Mouse (Mus musculus) adrenal gland, adult (tissue): Measurements from ENCODE around the gene Fth1.

Source experiments
- DNase-seq, 2 experiments: peaks; one replicate each; pipeline ENCODE4 v3.0.0; 2022 to 2023; ENCODE audit warnings: low spot score in 1 of 2; ENCODE audit not compliant: inconsistent age in 2 of 2

The Fth1 gene

DNA sequence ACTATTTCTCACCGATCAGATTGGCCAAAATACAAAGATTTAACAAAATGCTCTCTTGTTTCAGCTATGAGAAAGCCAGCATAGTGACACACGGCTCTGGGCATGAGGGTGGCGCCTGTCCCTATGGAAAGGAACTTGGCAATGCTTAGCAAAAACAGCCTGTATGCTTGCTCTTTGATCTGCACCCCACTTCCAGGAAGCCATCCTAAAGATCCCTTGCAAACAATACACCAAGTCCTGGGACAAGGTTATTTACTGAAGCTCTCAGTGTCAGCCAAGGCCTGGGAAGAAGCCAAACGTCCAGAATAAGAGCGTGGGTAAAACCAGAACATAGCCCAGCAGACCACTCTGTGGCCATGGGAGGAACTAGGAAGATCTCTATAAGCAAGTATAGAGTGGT is 19.6 kb upstream of the Fth1 start:
- DNase-seq = no peak

DNA sequence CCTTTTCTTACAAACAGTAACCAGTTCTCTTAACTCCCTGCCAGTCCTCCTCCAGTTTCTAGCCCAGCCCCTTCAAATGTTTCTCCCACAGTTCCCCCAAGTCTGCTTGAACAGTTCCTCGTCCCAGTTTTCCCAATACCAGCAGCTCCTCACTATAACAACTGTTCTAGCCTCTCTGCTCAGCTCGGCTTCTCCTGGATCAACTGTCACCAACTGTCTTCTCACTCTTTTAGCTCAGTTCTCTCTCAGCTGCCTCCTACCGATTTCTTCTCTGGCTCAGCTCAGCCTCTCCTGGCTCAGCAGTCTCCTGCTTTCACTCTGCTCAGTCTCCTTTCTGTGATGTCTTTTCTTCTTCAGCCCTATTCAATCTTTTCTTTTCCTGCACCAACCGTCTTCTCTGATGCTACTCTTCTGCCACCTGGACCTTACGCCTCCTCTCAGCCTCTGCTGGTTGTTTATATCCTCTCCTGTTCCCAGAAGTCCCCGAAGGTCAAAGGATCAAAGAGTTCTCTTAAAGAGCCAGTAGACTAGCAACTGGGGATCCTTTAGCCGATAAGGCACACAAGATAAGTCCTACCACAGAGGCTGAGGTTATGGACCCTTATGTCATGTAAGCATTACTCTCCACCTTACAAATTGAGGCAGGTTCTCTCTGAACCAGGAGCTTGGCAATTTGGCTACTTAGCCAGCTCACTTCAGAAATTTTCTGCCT is 16.0 kb upstream of the Fth1 start:
- DNase-seq = peak in 1 of 2 experiments; percentile 76

DNA sequence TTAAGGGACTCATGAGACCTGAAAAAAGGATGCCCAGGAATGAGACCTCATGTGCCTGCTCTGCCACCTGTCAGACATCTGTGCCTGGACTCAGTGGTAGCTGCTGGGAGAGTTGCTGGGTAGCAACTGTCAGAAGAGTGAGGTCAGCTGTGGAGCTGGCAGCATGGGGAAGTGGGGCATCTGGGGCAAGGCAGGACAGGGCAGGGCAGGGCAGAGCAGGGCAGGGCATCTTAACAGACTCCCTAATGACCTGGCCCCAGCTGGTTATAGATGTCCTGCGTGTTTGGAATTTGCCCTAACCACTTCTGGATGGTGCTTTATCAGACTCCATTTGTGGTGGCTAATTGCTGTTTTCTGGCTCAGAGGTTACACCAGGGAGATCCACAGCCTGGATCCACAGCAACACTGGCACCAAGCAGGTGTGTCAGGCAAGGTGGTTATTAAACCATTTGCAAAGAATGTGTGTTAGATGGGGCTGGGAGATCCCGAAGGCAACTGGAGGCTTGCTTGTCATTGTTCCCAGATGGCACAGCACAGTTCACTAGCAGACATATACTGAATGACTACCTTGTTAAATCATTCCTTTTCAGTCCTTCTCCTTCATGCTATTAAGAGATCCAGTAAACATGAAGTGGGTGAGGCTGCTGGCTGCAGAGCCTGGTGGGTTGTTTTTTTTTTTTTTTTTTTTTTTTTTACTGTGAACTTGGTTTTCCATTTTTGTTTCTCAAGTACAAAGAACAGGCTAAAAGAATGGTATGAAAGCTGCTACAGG is 14.1 kb upstream of the Fth1 start:
- DNase-seq = no peak

DNA sequence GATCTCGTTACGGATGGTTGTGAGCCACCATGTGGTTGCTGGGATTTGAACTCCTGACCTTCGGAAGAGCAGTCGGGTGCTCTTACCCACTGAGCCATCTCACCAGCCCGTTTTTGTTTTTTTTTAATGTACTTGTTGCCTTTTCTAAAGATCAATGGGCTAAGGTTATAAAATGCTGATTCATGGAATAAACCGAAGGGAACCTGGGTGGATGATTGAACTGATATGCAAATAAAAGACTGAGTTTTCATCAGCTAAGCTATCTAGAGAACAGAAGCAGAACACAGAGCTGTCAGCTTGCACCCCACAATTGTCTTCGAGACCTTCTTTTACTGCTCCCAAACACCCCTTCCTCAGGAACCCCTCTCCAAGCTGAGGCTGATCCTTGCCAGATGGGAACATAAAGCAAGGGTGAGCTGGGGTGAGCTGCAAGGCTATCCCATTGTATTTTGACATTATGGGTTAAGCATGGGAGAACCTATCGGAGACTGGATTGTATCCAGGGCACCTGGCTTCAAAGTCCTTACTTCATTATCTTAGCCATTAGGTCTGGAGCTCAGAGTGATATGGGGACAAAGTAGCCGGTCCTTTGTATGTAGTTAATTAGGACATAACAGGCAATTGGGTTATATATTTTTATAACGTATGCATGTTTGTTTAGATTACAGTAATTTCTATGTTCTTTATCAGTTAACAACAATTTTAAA is 12.2 kb upstream of the Fth1 start:
- DNase-seq = no peak

DNA sequence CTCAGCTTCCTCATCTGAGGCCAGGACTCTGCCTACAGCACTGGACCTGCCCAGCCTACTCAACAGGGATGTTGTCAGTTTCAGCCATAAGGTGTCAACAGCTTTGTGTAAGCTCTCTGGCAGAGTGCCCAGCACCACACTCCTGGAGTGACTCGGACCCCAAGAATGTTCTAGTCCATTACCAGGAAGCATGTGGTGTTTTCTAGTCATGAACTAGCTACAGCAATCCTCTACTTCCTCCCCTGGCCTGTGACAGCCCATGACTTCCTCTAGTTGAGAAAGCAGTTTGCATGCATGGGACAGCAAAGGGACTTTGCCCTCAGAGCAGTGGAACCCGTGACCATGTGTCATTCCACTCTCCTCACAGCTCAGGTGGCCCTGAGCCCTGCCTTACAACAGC is 5.5 kb upstream of the Fth1 start:
- DNase-seq = peak in 1 of 2 experiments; percentile 62

DNA sequence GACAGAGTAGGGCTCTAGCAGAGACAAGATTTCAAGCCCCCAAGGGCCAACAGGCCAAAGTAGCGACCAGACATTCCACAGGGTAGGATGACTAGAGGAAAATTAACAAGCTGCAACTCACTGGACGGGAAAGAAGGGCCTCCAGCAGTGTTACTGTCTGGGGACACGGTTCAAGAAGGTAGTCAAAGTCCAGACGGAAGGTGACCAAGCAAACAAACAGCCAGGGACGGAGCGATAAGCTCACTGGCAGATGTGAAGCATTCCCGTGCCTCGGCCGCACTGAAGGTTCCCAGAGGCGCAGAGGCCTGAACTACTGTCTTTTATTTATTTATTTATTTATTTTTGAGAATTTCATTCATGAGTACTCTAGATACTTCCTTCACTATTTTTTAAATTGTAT is 3.3 kb upstream of the Fth1 start:
- peak in 1 of 2 experiments; percentile 39 for DNase-seq

DNA sequence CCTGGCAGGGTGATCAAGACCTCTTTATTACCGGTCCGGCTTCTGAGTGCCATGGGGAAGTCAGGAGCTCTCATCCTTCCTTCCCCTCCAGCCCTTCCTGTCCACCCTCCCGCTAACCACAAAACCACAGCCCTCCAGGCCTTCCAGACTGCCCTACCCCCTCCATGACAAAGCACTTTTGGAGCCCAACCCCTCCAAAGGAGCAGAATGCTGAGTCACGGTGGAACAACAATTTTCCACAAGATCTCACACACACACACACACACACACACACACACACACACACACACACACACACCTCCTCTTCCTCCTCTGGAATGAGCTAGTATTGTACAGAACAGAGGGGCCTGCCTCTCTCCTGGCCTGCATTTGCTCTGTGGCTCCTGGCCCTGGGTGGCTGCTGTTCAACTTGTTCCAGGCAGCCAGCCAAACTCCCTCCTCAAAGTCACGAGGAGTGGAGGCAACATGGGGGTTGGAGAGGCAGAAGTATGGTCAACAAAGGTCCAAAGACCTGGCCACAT is 1.9 kb upstream of the Fth1 start:
- DNase-seq = peak; percentile 87 to 93

DNA sequence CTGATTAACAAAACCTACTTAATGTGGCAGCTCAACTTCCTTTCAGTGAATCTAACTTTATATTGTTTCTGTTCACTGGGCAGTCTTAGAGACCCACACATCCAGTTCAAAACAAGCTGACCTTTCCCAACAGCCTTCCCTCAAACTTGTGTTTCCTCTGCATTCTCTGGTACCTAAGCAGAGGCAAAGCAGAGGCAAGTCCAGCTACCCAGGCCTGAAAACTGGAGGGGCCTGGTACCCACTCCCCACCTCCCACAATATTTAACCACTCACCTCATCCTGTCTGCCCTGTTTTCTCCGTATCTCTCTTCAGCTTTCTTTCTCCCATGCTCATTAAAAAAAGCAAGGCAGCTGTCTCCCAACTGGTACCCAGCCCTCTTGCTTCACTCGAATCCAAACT is 1.2 kb upstream of the Fth1 start:
- DNase-seq = no peak

DNA sequence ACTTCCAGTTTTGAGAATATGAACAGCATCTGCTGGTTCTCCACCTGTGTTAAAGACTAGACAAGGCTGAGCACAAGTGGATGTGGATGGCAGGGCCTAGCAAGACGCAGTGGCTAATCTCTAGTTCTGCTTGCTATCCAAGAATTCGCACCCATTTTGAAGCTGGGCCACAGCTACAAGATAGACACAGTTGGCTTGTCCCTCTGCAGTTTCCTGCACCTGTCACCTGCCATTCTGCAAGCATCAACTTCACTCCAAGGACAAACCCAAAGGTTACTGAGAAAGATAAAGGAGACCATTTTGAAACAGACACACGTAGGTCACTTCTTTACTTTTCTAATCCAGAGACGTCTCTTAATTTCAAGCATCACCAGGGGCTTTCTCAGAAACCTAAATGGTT is 1.2 kb downstream of the Fth1 start:
- no peak for DNase-seq

DNA sequence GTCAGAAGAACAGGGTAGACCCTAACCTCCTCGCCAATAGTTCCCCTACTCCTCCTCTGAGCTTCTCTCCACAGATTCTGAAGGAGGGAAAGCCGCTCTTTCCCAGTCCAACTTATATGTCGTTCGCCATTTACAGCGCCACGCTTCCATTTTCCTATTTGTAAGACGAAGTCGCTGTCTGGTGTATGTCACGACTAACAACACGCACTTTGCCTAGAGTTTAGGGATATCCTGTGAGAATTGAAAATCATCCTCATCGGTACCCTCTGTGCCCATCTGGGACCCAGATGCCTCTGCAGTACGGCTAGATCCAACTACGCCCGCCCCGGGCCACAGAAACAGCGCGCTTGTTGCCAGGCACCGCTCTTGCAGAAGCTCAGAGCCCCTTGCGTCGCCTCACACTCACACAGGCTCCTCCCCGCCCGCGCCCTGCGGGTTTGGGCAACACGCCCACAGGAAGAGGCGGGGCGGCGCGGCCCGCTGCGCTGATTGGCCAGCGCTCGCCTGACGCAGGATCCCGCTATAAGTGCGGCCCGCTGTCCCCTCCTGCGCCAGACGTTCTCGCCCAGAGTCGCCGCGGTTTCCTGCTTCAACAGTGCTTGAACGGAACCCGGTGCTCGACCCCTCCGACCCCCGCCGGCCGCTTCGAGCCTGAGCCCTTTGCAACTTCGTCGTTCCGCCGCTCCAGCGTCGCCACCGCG is 1.9 kb downstream of the Fth1 start:
- DNase-seq = peak; percentile 98

DNA sequence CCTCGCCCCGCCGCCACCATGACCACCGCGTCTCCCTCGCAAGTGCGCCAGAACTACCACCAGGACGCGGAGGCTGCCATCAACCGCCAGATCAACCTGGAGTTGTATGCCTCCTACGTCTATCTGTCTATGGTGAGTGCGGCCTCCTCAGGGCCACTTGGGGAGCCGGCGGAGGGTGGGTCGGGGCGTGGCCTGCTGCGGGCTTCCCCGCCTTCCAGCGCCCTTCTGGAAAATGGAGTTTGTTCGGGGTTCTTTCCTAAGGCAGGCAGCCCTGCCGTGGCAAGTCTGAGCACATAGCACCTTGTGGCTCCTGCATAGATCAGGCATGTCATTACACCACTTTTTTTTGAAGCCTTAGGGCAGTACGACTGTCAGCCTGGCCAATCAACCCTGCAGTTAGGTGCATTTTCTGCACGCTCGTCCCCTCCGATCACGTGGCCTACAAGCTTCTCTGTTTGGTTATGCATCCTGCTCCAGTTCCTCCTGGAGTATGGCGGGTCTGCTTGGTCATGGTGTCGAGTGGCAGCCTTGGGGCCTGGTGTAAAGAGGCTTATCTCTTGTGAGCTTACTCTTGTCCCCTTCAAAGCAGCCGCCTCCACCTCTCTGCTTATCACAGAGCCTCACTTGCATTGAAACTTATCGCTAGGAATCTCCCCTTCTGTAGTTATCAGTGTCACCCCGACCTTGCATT is 2.6 kb downstream of the Fth1 start:
- DNase-seq = peak; percentile 84 to 93

DNA sequence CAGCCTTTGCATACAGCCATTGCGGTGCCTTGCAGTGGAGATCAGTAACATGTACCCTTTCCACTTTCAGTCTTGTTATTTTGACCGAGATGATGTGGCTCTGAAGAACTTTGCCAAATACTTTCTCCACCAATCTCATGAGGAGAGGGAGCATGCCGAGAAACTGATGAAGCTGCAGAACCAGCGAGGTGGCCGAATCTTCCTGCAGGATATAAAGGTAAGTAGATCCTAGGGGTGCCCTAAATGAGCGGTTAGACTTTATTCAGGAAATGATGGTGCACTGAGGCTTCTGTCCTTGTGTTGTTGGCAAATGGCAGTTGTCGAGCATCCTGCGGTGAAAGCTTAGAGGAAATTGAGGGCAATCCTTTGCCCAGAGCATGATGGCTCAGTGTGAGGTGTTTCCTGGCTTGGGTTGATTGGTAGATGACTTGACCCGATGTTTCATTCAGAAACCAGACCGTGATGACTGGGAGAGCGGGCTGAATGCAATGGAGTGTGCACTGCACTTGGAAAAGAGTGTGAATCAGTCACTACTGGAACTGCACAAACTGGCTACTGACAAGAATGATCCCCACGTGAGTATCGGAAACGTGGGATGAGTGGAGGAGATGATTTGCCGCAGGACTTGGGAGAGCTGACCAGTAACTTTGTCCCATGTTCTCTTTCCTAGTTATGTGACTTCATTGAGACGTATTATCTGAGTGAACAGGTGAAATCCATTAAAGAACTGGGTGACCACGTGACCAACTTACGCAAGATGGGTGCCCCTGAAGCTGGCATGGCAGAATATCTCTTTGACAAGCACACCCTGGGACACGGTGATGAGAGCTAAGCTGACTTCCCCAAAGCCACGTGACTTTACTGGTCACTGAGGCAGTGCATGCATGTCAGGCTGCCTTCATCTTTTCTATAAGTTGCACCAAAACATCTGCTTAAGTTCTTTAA is 4.0 kb downstream of the Fth1 start:
- DNase-seq = peak in 1 of 2 experiments; percentile 56

DNA sequence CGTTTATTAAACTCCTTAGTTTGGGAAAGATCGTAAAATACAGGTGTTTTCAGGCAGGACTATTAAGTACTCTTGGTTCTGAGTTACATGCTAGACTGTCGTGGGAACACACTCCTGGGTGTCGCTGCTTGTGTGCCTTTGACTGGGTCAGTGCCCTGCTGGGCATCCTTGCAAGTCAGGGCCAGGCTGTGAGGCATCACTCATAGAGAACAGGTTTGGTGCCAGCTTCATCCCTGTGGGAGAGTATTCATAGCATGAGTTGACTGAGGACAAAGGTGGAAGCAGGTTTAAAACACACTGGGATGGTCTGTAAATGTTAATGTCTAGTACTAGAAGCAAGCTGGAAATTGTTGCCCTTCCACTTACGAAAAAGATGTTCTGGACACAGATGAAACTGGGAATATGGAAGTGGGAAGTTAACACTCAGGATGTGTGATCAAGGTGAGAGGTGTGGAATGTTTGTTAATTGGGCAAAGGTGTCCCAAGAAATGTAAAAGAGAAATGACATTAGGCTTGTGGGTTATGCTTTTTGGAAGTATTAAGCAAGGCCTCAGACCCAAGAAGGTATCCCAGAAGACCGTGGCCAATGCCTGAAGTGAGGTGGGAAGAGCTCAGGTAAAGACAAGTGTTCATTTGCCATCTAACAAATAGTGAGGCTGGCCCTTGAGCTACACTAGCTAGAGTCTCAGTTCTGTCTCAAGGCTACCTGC is 4.9 kb downstream of the Fth1 start:
- no peak for DNase-seq

DNA sequence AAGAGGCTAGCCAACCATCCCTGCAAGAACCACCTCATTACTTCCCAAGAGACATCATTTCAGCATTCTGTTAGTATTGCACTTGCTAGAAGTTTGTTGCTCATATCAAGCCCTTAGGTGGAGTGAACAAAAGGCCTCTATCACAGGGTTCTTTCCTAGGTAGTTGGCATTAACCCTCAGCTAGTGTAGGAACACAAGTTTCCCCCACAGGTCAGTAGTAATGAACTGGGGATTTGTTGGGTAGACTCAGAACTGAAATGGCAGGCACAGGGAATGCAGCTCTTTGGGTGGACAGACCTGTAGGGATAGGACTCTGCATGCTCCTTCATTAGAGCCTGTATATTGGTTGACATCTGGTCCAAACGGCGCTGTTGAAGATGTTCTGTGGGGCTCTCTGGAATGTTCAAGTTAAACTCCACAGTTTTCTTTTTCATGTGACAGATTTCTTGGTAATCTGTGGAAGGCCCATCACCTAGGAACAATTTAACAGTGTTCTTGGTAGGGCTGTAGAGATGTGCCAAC is 5.6 kb downstream of the Fth1 start:
- DNase-seq = no peak

DNA sequence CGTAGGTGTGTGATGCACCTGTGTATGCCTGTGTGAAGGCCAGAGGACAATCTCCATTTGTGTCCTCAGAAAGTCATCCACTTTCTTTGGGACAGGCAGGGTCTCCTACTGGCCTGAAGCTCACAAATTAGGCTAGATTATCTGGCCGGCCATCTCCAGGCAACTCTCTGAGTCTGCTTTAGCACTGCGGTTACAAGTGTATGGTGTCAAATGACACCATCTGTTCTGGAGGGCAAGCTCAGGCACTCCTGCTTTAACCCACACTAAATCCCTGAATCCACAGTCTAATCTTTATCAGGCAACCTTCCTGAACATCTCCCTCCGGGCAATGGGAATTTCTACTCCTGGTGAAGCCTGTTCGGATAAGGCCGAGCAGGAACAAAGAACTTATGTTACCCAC is 6.8 kb downstream of the Fth1 start:
- no peak for DNase-seq

DNA sequence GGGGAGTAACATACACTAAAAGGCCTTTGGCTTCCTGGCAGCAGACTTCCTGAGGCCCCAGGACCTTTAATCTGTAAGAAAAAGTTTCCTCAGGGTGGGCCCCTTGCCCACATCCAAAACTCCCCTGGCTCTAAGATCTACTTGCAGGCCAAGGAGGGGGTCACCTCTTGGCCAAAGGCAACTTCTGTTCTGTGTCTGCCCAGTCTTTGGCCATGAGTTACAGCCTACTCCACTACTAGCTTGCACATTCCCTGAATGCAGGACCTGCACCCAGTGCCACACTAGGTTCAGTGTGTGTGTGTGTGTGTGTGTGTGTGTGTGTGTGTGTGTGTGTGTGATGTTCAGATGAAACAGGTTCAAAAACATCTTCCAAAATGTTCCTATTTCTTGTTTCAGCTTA is 7.2 kb downstream of the Fth1 start:
- no peak for DNase-seq

DNA sequence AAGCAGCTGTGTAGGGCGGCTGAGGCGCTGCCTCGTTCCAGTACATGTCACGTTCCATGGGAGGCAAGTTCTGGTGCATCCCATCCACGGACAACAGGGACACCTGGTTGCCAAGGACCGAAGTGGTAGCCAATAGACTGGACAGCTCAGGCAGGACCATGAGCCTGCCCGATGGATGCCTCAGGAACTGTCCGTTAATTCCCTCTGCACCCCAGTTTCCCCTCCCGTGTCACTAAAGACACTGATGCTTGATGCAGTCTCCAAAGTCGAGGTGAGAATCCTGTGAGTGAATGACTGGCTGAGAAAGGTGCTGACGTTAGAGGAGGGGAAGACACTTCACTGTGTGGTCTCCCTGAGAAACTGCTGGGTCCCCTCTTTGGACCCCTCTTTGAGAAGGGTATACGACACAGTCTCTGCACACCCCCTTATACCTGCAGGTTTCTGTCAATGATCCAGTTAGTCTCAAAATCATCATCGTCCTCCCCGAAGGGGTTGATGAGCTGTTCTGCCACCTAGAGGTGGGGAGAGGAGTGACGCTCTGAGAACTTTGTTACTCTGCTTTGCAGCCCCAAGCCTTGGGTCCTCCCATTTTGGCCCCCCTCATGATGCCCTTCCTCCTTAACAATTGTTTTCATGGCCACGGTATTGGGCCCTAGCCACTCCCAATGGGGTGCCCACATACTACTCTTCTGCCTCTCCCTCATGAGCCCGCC is 8.9 kb downstream of the Fth1 start:
- peak; percentile 44 to 81 for DNase-seq

DNA sequence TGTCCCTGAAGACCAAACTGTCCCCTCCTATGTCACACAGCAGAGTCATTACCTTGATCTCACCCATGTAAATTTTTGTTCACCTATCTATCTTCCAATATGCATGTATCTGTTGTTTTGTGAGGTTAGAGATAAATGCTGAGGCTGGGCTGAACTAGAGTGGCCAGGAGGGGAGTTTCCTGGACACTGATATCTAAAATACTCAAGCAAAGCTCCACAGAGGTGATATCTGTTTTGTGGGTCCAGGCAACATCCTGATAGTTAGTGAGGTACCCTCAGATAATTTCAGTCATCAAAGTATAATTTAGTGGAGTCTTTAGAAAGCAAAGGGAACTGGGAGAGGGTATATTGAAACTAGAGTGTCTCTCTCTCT is 9.5 kb downstream of the Fth1 start:
- no peak for DNase-seq
